21 mouse cellular contexts compared by ENCODE assay signal in genomic region chr3:100401080-100401479, GRCm38 (mm10).
DNase-seq lines count a peak whose midpoint lies in the region; ATAC-seq and TF ChIP-seq lines count a peak whose summit lies in the region.
"Had no signal": no experiment of that assay in that cellular context is flagged by ENCODE, and none has a peak within 500 bp of the region (broad histone marks: within the 10 kb centered on the region; RNA-seq: fewer than 3 reads in every experiment).

No protein-coding gene starts in this region.

- H3K27me3 ChIP-seq in kidney, embryonic 14.5 days (ENCODE audit: control insufficient read depth, insufficient read depth, low read length): no peaks in the 10 kb centered on the region
- no peaks in the 10 kb centered on the region for H3K27me3 ChIP-seq in kidney, embryonic 15.5 days
- no peaks in the 10 kb centered on the region for H3K27me3 ChIP-seq in midbrain, embryonic 11.5 days (ENCODE audit: control insufficient read depth, insufficient read depth, low read length)
- no peaks in the 10 kb centered on the region for H3K27me3 ChIP-seq in midbrain, postnatal 0 days (ENCODE audit: insufficient read depth, low read length)
- H3K27me3 ChIP-seq: CH12.LX, Patski had no signal

- no peak overlapping the region for H3K9ac ChIP-seq in kidney, embryonic 14.5 days (ENCODE audit: low read depth, low read length)
- H3K9ac ChIP-seq in kidney, embryonic 15.5 days: no peak overlapping the region
- H3K9ac ChIP-seq in midbrain, embryonic 11.5 days (ENCODE audit: low read length): no peak overlapping the region
- no peak overlapping the region for H3K9ac ChIP-seq in midbrain, postnatal 0 days (replicated peaks; ENCODE audit: low read length, poor library complexity, severe bottlenecking)

- H3K27ac ChIP-seq in kidney, embryonic 14.5 days (ENCODE audit: low read depth, low read length): no peak overlapping the region
- H3K27ac ChIP-seq in kidney, embryonic 15.5 days: no peak overlapping the region
- H3K27ac ChIP-seq in midbrain, embryonic 11.5 days (ENCODE audit: low read depth, low read length): no peak overlapping the region
- no peak overlapping the region for H3K27ac ChIP-seq in midbrain, postnatal 0 days (ENCODE audit: low read depth, low read length)

- no peak overlapping the region for H3K4me2 ChIP-seq in kidney, embryonic 14.5 days (replicated peaks; ENCODE audit: low read depth, low read length)
- no peak overlapping the region for H3K4me2 ChIP-seq in kidney, embryonic 15.5 days
- H3K4me2 ChIP-seq in midbrain, embryonic 11.5 days: no peak overlapping the region
- no peak overlapping the region for H3K4me2 ChIP-seq in midbrain, postnatal 0 days (ENCODE audit: low read depth, low read length, poor library complexity, severe bottlenecking)

- H3K4me3 ChIP-seq in kidney, embryonic 14.5 days (ENCODE audit: low read length): no peak overlapping the region
- H3K4me3 ChIP-seq in kidney, embryonic 15.5 days (replicated peaks): no peak overlapping the region
- no peak overlapping the region for H3K4me3 ChIP-seq in midbrain, embryonic 11.5 days (ENCODE audit: low read depth, low read length)
- no peak overlapping the region for H3K4me3 ChIP-seq in midbrain, postnatal 0 days (ENCODE audit: low read depth, low read length)

- H3K9me3 ChIP-seq in kidney, embryonic 14.5 days (ENCODE audit: control insufficient read depth, low read length): no peaks in the 10 kb centered on the region
- H3K9me3 ChIP-seq in kidney, embryonic 15.5 days (replicated peaks): no peaks in the 10 kb centered on the region
- H3K9me3 ChIP-seq in midbrain, embryonic 11.5 days (ENCODE audit: control insufficient read depth, low read length): no peaks in the 10 kb centered on the region
- no peaks in the 10 kb centered on the region for H3K9me3 ChIP-seq in midbrain, postnatal 0 days (ENCODE audit: low read length)
- H3K9me3 ChIP-seq: G1E had no signal

- DNase-seq in kidney, adult 9 months: no peak
- DNase-seq in kidney, adult 8-10 months: no peak
- DNase-seq in midbrain, embryonic 11.5 days (ENCODE audit: low spot score, missing footprints): peak; percentile 75
- DNase-seq in midbrain, postnatal 0 days (ENCODE audit: low spot score): no peak
- DNase-seq: adrenal gland, adult 2 months; adrenal gland, adult 8-10 months; adrenal gland, postnatal 10 days; adrenal gland, postnatal 14 days; adrenal gland, postnatal 25 days; adrenal gland, postnatal 36 days; B cell, adult 2 months; cerebellum, adult 11 months; cerebellum, adult 11-12 months; cerebellum, adult 18-20 months had no signal

- no peaks in the 10 kb centered on the region for H3K36me3 ChIP-seq in kidney, embryonic 14.5 days (ENCODE audit: control insufficient read depth, insufficient read depth, low read length)
- H3K36me3 ChIP-seq in kidney, embryonic 15.5 days: no peaks in the 10 kb centered on the region
- H3K36me3 ChIP-seq in midbrain, embryonic 11.5 days (ENCODE audit: control insufficient read depth, insufficient read depth, low read length): no peaks in the 10 kb centered on the region
- H3K36me3 ChIP-seq in midbrain, postnatal 0 days (ENCODE audit: insufficient read depth, low read length): no peaks in the 10 kb centered on the region
- H3K36me3 ChIP-seq: G1E had no signal

- 0 out of 2 replicates have a peak, but pooled peaks have one; percentile 46 for ATAC-seq in kidney, embryonic 14.5 days (ENCODE audit: low FRiP score, low TSS enrichment)
- 0 out of 2 replicates have a peak, but pooled peaks have one; percentile 50 for ATAC-seq in kidney, embryonic 15.5 days (replicated peaks; ENCODE audit: low FRiP score)
- no peak for ATAC-seq in midbrain, embryonic 11.5 days (ENCODE audit: low FRiP score)
- ATAC-seq in midbrain, postnatal 0 days (ENCODE audit: low FRiP score): no peak
- ATAC-seq: activated CD4-positive, CD25-positive, alpha-beta regulatory T cell, adult 4 months; CD4-positive, CD25-positive, alpha-beta regulatory T cell, adult 4 months; Patski had no signal

- H3K4me1 ChIP-seq in kidney, embryonic 14.5 days (ENCODE audit: control insufficient read depth, insufficient read depth, low read length): no peaks in the 10 kb centered on the region
- H3K4me1 ChIP-seq in kidney, embryonic 15.5 days: 0 out of 2 replicates have a peak, but pooled peaks cover 4% of the 10 kb centered on the region
- no peaks in the 10 kb centered on the region for H3K4me1 ChIP-seq in midbrain, embryonic 11.5 days (ENCODE audit: control insufficient read depth, insufficient read depth, low read length)
- no peaks in the 10 kb centered on the region for H3K4me1 ChIP-seq in midbrain, postnatal 0 days (ENCODE audit: insufficient read depth, low read length)

- TF ChIP-seq CTCF in midbrain, postnatal 0 days (IDR thresholded peaks at IDR 0.05): no peak

- 44% methylated on average over 1 of the region's 1 CpGs for WGBS in kidney, embryonic 14.5 days
- 45% methylated on average over 1 of the region's 1 CpGs for WGBS in kidney, embryonic 15.5 days
- 91% methylated on average over 1 of the region's 1 CpGs for WGBS in midbrain, embryonic 11.5 days
- WGBS in midbrain, postnatal 0 days: 96% methylated on average over 1 of the region's 1 CpGs

Comparison
In these comparisons a context has a peak if more than half of its experiments do, and no peak if none do; other contexts are left out.
1. ATAC-seq: peak in kidney, embryonic 14.5 days (single experiment) and kidney, embryonic 15.5 days (single experiment); none in midbrain, embryonic 11.5 days (single experiment) and midbrain, postnatal 0 days (single experiment).